15 mouse cellular contexts compared by ENCODE assay signal in the genomic region with DNA sequence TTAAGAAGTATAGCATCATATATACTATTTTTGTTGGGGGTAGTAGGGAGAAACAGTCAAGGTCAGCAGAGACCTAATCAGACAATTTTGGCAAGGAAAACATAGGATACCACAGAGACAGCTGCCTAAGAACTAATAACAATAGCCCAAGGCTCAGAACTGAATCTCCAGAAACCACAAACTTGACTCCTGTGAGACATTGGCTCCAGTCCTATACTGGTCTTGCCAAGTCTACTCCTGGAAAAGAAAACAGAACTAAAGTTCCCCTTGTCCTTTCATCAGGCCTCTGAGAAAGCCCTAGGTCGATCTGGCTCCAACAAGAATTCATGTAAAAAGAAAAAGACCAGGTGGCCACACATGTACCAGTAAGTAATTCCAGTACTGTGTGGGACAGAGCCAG.
DNase-seq lines count a peak whose midpoint lies in the region.
"Had no signal": no experiment of that assay in that cellular context is flagged by ENCODE, and none has a peak within 500 bp of the region (broad histone marks: within the 10 kb centered on the region; RNA-seq: fewer than 3 reads in every experiment).

No protein-coding gene starts in this region.

- no peak overlapping the region for H3K4me3 ChIP-seq in heart, embryonic 10.5 days
- H3K4me3 ChIP-seq: forebrain, embryonic 13.5 days; heart, adult 2 months; hindbrain, embryonic 13.5 days had no signal

- H3K9me3 ChIP-seq in heart, embryonic 10.5 days = no peaks in the 10 kb centered on the region
- H3K9me3 ChIP-seq: forebrain, embryonic 13.5 days; hindbrain, embryonic 13.5 days had no signal

- no peaks in the 10 kb centered on the region for H3K27me3 ChIP-seq in heart, embryonic 10.5 days (ENCODE audit: insufficient read depth, poor library complexity, severe bottlenecking)
- H3K27me3 ChIP-seq: forebrain, embryonic 13.5 days; hindbrain, embryonic 13.5 days had no signal

- WGBS in heart, embryonic 10.5 days = 39% methylated on average over 1 of the region's 1 CpGs

- no peaks in the 10 kb centered on the region for H3K36me3 ChIP-seq in heart, embryonic 10.5 days
- H3K36me3 ChIP-seq: hindbrain, embryonic 13.5 days had no signal

- H3K27ac ChIP-seq in heart, embryonic 10.5 days = no peak overlapping the region
- H3K27ac ChIP-seq: forebrain, embryonic 13.5 days; heart, adult 2 months; hindbrain, embryonic 13.5 days; liver, embryonic 14.5 days had no signal

- peak; percentile 42 to 54 for DNase-seq in heart, adult 9 months (ENCODE audit: low spot score in 2 of 2)
- DNase-seq in heart, embryonic 10.5 days (ENCODE audit: low spot score) = no peak
- DNase-seq in ovary, postnatal 14 days (ENCODE audit: low spot score) = peak; percentile 27
- DNase-seq in ovary, postnatal 36 days (ENCODE audit: low spot score) = no peak
- peak; percentile 90 for DNase-seq in fibroblast of lung, adult 2 months (ENCODE audit: low read depth)
- no peak for DNase-seq in B cell, adult 2 months
- no peak for DNase-seq in right cerebral cortex, postnatal 10 days (ENCODE audit: low spot score in 2 of 2)
- DNase-seq: cerebellum, adult 11 months; cerebellum, postnatal 36 days; left cerebral cortex, postnatal 4 days; lung, postnatal 14 days had no signal

- H3K4me1 ChIP-seq in heart, embryonic 10.5 days = no peaks in the 10 kb centered on the region

Comparison
In these comparisons a context has a peak if more than half of its experiments do, and no peak if none do; other contexts are left out.
1. DNase-seq: peak in heart, adult 9 months (2 of 2), ovary, postnatal 14 days (single experiment) and fibroblast of lung, adult 2 months (single experiment); none in heart, embryonic 10.5 days (single experiment), ovary, postnatal 36 days (single experiment), B cell, adult 2 months (0 of 2) and right cerebral cortex, postnatal 10 days (0 of 2).